Mouse (Mus musculus): ENCODE data around the gene Flt3. TPM values are rescaled to one million over a fixed set of nuclear protein-coding genes. Genes with fewer than 3 reads are reported as not detected.

Gene Flt3
- total and polyA plus RNA-seq, 3 experiments = 0.76 to 3.3 (median 2.3) TPM

DNA sequence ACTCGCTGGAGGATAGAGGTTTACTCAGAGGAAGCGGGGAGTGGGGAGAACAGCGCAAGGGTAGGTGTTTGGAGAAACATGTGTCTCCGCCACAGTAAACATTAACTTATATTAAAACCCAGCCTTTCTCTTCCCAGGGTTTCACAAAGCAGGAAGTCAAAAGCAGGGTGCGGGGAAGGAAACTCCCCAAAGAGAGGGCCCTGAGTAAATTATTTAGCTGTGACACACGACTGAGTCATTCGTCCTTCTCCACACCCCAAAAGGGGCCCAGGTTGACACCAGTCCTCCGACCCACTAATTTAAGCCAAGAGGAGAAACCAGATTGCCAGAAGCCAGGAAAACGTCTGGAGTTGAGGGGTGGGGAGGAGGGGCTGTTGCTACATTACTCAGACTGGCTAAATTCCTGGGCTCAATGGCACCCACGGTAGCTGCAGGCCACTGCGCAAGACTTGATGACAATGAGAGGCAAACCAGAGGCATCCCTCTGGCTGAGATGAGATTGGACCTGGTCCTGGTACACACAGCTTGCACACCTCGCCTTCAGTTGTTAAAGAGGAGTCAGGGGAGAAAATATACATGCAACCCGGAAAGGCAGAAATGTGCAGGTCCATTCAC lies 107.7 kb downstream of the Flt3 start:
- peaks cover 24% of the 10 kb centered on the region for H3K27me3 ChIP-seq (replicated peaks)
- H3K36me3 ChIP-seq (replicated peaks in 1 of 2; ENCODE audit: control insufficient read depth in 1 of 2, insufficient read depth in 1 of 2, low read length in 1 of 2) = no peaks in the 10 kb centered on the region
- no peak overlapping the region for H3K27ac ChIP-seq (ENCODE audit: insufficient read depth, low read depth)
- dilution Hi-C loops (cut with MboI; ENCODE audit: extremely low pct_ligation_motif_present, extremely low pct_unique_long_range_greater_than_20kb, low sequenced_read_pairs) (no loop called here), in situ Hi-C loops (cut with MboI; ENCODE audit: low pct_ligation_motif_present, low pct_unique_long_range_greater_than_20kb, low sequenced_read_pairs) (no loop called here)
- DNase-seq (ENCODE audit: extremely low read depth) = no peak
- H3K4me1 ChIP-seq (ENCODE audit: control insufficient read depth in 1 of 2, insufficient read depth in 2 of 2) = peaks cover 3 to 9% of the 10 kb centered on the region in 2 experiments; a peak in 2 of 4 replicates
- H3K9ac ChIP-seq (ENCODE audit: insufficient read depth, low read depth) = no peak overlapping the region
- H3K79me2 ChIP-seq (replicated peaks; ENCODE audit: control insufficient read depth, extremely low read depth, insufficient read depth, poor library complexity, severe bottlenecking) = no peaks in the 10 kb centered on the region
- no peak overlapping the region for H3K4me2 ChIP-seq (ENCODE audit: insufficient read depth, low read depth, poor library complexity, severe bottlenecking)
- TF ChIP-seq MXI1 (IDR thresholded peaks at IDR 0.05; ENCODE audit: low read depth, low read length) (no peak), ZNF384 (IDR thresholded peaks at IDR 0.05; ENCODE audit: low read depth, low read length) (no peak)
- no peaks in the 10 kb centered on the region for H3K9me3 ChIP-seq (replicated peaks; ENCODE audit: low read length)
- H3K4me3 ChIP-seq (replicated peaks in 1 of 3; ENCODE audit: low read depth in 2 of 3, low read length in 2 of 3, poor library complexity in 1 of 3) = no peak overlapping the region

GRCm38 (mm10) chr5:147291764-147292505 lies 108.4 kb downstream of the Flt3 start:
- Histone ChIP-seq H3K4me1 (ENCODE audit: control insufficient read depth in 1 of 2, insufficient read depth in 2 of 2) (peaks cover 3 to 9% of the 10 kb centered on the region in 2 experiments; a peak in 2 of 4 replicates), H3K4me2 (ENCODE audit: insufficient read depth, low read depth, poor library complexity, severe bottlenecking) (no peak overlapping the region), H3K9me3 (replicated peaks; ENCODE audit: low read length) (no peaks in the 10 kb centered on the region), H3K4me3 (replicated peaks in 1 of 3; ENCODE audit: low read depth in 2 of 3, low read length in 2 of 3, poor library complexity in 1 of 3) (no peak overlapping the region), H3K36me3 (replicated peaks in 1 of 2; ENCODE audit: control insufficient read depth in 1 of 2, insufficient read depth in 1 of 2, low read length in 1 of 2) (no peaks in the 10 kb centered on the region), H3K9ac (ENCODE audit: insufficient read depth, low read depth) (no peak overlapping the region), H3K27me3 (replicated peaks) (peaks cover 18% of the 10 kb centered on the region), H3K79me2 (replicated peaks; ENCODE audit: control insufficient read depth, extremely low read depth, insufficient read depth, poor library complexity, severe bottlenecking) (no peaks in the 10 kb centered on the region), H3K27ac (ENCODE audit: insufficient read depth, low read depth) (no peak overlapping the region)
- in situ Hi-C loops (cut with MboI; ENCODE audit: low pct_ligation_motif_present, low pct_unique_long_range_greater_than_20kb, low sequenced_read_pairs) = no loop called here
- dilution Hi-C loops (cut with MboI; ENCODE audit: extremely low pct_ligation_motif_present, extremely low pct_unique_long_range_greater_than_20kb, low sequenced_read_pairs) = no loop called here
- no peak for TF ChIP-seq RCOR1 (conservative IDR thresholded peaks at IDR 0.05; ENCODE audit: low read depth, low read length)
- TF ChIP-seq ETS1 (conservative IDR thresholded peaks at IDR 0.05; ENCODE audit: low read depth, low read length) = no peak
- TF ChIP-seq PAX5 (IDR thresholded peaks at IDR 0.05; ENCODE audit: low read length) = no peak
- TF ChIP-seq TCF12 (IDR thresholded peaks at IDR 0.05; ENCODE audit: low read depth, low read length) = no peak
- no peak for TF ChIP-seq NELFE (IDR thresholded peaks at IDR 0.05; ENCODE audit: low read depth, low read length)
- no peak for TF ChIP-seq NRF1 (IDR thresholded peaks at IDR 0.05; ENCODE audit: low read depth, low read length)
- no peak for TF ChIP-seq CTCF (conservative IDR thresholded peaks at IDR 0.05 in 1 of 2, IDR thresholded peaks at IDR 0.05 in 1 of 2; ENCODE audit: low read depth in 2 of 2, low read length in 2 of 2)
- no peak for TF ChIP-seq EP300 (IDR thresholded peaks at IDR 0.05; ENCODE audit: low read length)
- TF ChIP-seq MXI1 (IDR thresholded peaks at IDR 0.05; ENCODE audit: low read depth, low read length) = no peak
- TF ChIP-seq CHD2 (IDR thresholded peaks at IDR 0.05; ENCODE audit: low read length) = no peak
- TF ChIP-seq POLR2A (IDR thresholded peaks at IDR 0.05; ENCODE audit: low read depth, low read length) = no peak
- no peak for TF ChIP-seq GABPA (IDR thresholded peaks at IDR 0.05; ENCODE audit: insufficient replicate concordance, low read depth, low read length)
- no peak for TF ChIP-seq ZMIZ1 (IDR thresholded peaks at IDR 0.05; ENCODE audit: low read depth, low read length)
- TF ChIP-seq TBP (conservative IDR thresholded peaks at IDR 0.05; ENCODE audit: low read depth, low read length) = no peak
- DNase-seq (ENCODE audit: extremely low read depth) = no peak
